Mouse (Mus musculus): ENCODE measurements around the gene Zfp385a. TPM values are rescaled to one million over a fixed set of nuclear protein-coding genes. Genes with fewer than 3 reads are reported as not detected.

Zfp385a gene
- total and polyA plus RNA-seq, 3 experiments, result 1.2 to 59.9 (median 2.7) TPM

- no peak overlapping the region for H3K4me2 ChIP-seq (ENCODE audit: insufficient read depth, low read depth, poor library complexity, severe bottlenecking)
- TF ChIP-seq GABPA (IDR thresholded peaks at IDR 0.05; ENCODE audit: insufficient replicate concordance, low read depth, low read length) (no peak), ELF1 (IDR thresholded peaks at IDR 0.05; ENCODE audit: low read depth, low read length) (no peak), HCFC1 (IDR thresholded peaks at IDR 0.05; ENCODE audit: low read depth, low read length) (no peak), PAX5 (IDR thresholded peaks at IDR 0.05; ENCODE audit: low read length) (no peak), RCOR1 (conservative IDR thresholded peaks at IDR 0.05; ENCODE audit: low read depth, low read length) (no peak), NRF1 (IDR thresholded peaks at IDR 0.05; ENCODE audit: low read depth, low read length) (no peak), USF2 (conservative IDR thresholded peaks at IDR 0.05; ENCODE audit: low read depth, low read length) (no peak), ZC3H11A (IDR thresholded peaks at IDR 0.05; ENCODE audit: low read depth, low read length) (no peak), KAT2A (IDR thresholded peaks at IDR 0.05; ENCODE audit: insufficient replicate concordance, low read length) (no peak), IRF4 (IDR thresholded peaks at IDR 0.05; ENCODE audit: low read depth, low read length) (no peak), MYC (IDR thresholded peaks at IDR 0.05; ENCODE audit: low read depth, low read length) (no peak), CHD1 (IDR thresholded peaks at IDR 0.05; ENCODE audit: low read depth, low read length) (no peak), NELFE (IDR thresholded peaks at IDR 0.05; ENCODE audit: low read depth, low read length) (no peak), CHD2 (IDR thresholded peaks at IDR 0.05; ENCODE audit: low read length) (no peak), RAD21 (IDR thresholded peaks at IDR 0.05; ENCODE audit: low read depth, low read length) (no peak), UBTF (IDR thresholded peaks at IDR 0.05; ENCODE audit: low read depth, low read length) (no peak), TBP (conservative IDR thresholded peaks at IDR 0.05; ENCODE audit: low read depth, low read length) (no peak), EP300 (IDR thresholded peaks at IDR 0.05; ENCODE audit: low read length) (no peak), JUN (IDR thresholded peaks at IDR 0.05; ENCODE audit: insufficient read depth, low read depth, low read length) (no peak), POLR2AphosphoS2 (IDR thresholded peaks at IDR 0.05; ENCODE audit: low read depth, low read length) (no peak)
- no peak overlapping the region for H3K9ac ChIP-seq (ENCODE audit: insufficient read depth, low read depth)
- H3K79me2 ChIP-seq (replicated peaks; ENCODE audit: control insufficient read depth, extremely low read depth, insufficient read depth, poor library complexity, severe bottlenecking), result no peaks in the 10 kb centered on the region
- no peaks in the 10 kb centered on the region for H3K9me3 ChIP-seq (replicated peaks; ENCODE audit: low read length)
- no peak for DNase-seq (ENCODE audit: extremely low read depth)
- peaks cover 0 to 24% of the 10 kb centered on the region in 2 experiments; a peak in 2 of 4 replicates for H3K4me1 ChIP-seq (ENCODE audit: control insufficient read depth in 1 of 2, insufficient read depth in 2 of 2)
- H3K4me3 ChIP-seq (replicated peaks in 1 of 3; ENCODE audit: low read depth in 2 of 3, low read length in 2 of 3, poor library complexity in 1 of 3), result no peak overlapping the region
- in situ Hi-C loops (cut with MboI; ENCODE audit: low pct_ligation_motif_present, low pct_unique_long_range_greater_than_20kb, low sequenced_read_pairs), result no loop called here
- H3K36me3 ChIP-seq (replicated peaks in 1 of 2; ENCODE audit: control insufficient read depth in 1 of 2, insufficient read depth in 1 of 2, low read length in 1 of 2), result peaks cover 0 to 13% of the 10 kb centered on the region in 2 experiments
- H3K27ac ChIP-seq (ENCODE audit: insufficient read depth, low read depth), result no peak overlapping the region
- dilution Hi-C loops (cut with MboI; ENCODE audit: extremely low pct_ligation_motif_present, extremely low pct_unique_long_range_greater_than_20kb, low sequenced_read_pairs), result no loop called here
- peaks cover 6% of the 10 kb centered on the region for H3K27me3 ChIP-seq (replicated peaks)
Observed at GRCm38 (mm10) chr15:103345789-103346188, 5.9 kb upstream of the Zfp385a start.

- in situ Hi-C loops (cut with MboI; ENCODE audit: low pct_ligation_motif_present, low pct_unique_long_range_greater_than_20kb, low sequenced_read_pairs) (no loop called here), dilution Hi-C loops (cut with MboI; ENCODE audit: extremely low pct_ligation_motif_present, extremely low pct_unique_long_range_greater_than_20kb, low sequenced_read_pairs) (no loop called here)
- Histone ChIP-seq H3K4me1 (ENCODE audit: control insufficient read depth in 1 of 2, insufficient read depth in 2 of 2) (peaks cover 5 to 28% of the 10 kb centered on the region in 2 experiments; a peak in 3 of 4 replicates), H3K4me2 (ENCODE audit: insufficient read depth, low read depth, poor library complexity, severe bottlenecking) (no peak overlapping the region), H3K4me3 (replicated peaks in 1 of 3; ENCODE audit: low read depth in 2 of 3, low read length in 2 of 3, poor library complexity in 1 of 3) (no peak overlapping the region), H3K36me3 (replicated peaks in 1 of 2; ENCODE audit: control insufficient read depth in 1 of 2, insufficient read depth in 1 of 2, low read length in 1 of 2) (peaks cover 0 to 5% of the 10 kb centered on the region in 2 experiments), H3K79me2 (replicated peaks; ENCODE audit: control insufficient read depth, extremely low read depth, insufficient read depth, poor library complexity, severe bottlenecking) (no peaks in the 10 kb centered on the region), H3K27me3 (replicated peaks) (peaks cover 8% of the 10 kb centered on the region), H3K9ac (ENCODE audit: insufficient read depth, low read depth) (no peak overlapping the region), H3K9me3 (replicated peaks; ENCODE audit: low read length) (no peaks in the 10 kb centered on the region), H3K27ac (ENCODE audit: insufficient read depth, low read depth) (no peak overlapping the region)
- no peak for DNase-seq (ENCODE audit: extremely low read depth)
- TF ChIP-seq CHD1 (IDR thresholded peaks at IDR 0.05; ENCODE audit: low read depth, low read length) (no peak), CTCF (conservative IDR thresholded peaks at IDR 0.05 in 1 of 2, IDR thresholded peaks at IDR 0.05 in 1 of 2; ENCODE audit: low read depth in 2 of 2, low read length in 2 of 2) (peak; percentile 23 to 55; a peak in 2 of 4 replicates)
Observed at GRCm38 (mm10) chr15:103343556-103343955, 3.7 kb upstream of the Zfp385a start.

All from CH12.LX (cell line).